Mouse (Mus musculus) E14TG2a.4 (cell line): ENCODE data around the gene Mrps33.

Experiments
- CTCF ChIP-seq: conservative IDR thresholded peaks from 2 replicates; pipeline ENCODE4 v1.5.1; 2014; ENCODE audit warnings: low read length
- NANOG ChIP-seq: IDR thresholded peaks from 2 replicates; pipeline ENCODE4 v1.6.1; 2014; ENCODE audit warnings: borderline replicate concordance, low read length, mixed read lengths
- POU5F1 ChIP-seq: IDR thresholded peaks from 2 replicates; pipeline ENCODE4 v1.6.1; 2014; ENCODE audit warnings: low read length, borderline replicate concordance

DNA sequence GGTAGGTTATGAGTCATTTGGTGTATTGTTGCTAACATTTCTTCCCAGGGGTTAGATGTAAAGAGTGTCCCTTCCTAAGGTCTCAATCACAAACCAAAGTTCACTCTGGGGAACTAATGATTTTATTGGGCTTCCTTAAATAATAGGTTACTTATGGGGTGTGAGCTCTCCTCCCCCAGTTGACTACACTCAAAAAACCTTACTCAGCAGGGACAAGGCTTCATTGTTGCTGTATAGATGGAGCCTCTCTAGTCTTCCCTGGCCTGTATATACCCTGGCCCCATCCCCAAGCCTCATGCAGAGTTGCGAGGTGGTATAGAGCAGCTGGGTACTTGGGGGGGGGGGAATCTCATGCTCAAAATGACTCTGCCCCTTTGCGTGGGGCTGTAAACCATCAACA lies 53.6 kb downstream of the Mrps33 start:
- TF ChIP-seq CTCF, result no peak
- TF ChIP-seq NANOG, result no peak
- TF ChIP-seq POU5F1, result no peak
